Mouse (Mus musculus) stomach, embryonic 15.5 days (tissue): Measurements from ENCODE around the gene Rara. TPM values are rescaled to one million over a fixed set of nuclear protein-coding genes. Genes with fewer than 3 reads are reported as not detected.
A peak's percentile ranks its signal among the peaks of the same experiment; 100 is the strongest.

Experiments
- ATAC-seq: fragments of 200-750 bp; cut with Nextera tagmentation; 2 replicates; pipeline ENCODE4 v1.8.0; 2017; ENCODE audit warnings: low read depth, moderate number of reproducible peaks, moderate TSS enrichment; ENCODE audit not compliant: insufficient read depth, low FRiP score
- H3K27ac ChIP-seq: fragments of 300-500 bp; sonication (generic); 2 replicates; pipeline ENCODE4 v1.5.1; 2015; ENCODE audit warnings: mild to moderate bottlenecking, inconsistent platforms
- H3K27me3 ChIP-seq: fragments of 300-500 bp; sonication (generic); replicated peaks from 2 replicates; pipeline ENCODE4 v1.6.1; 2015; ENCODE audit warnings: inconsistent platforms
- H3K36me3 ChIP-seq: fragments of 300-500 bp; sonication (generic); 2 replicates; pipeline ENCODE4 v1.6.1; 2015; ENCODE audit warnings: inconsistent platforms
- H3K4me1 ChIP-seq: fragments of 300-500 bp; sonication (generic); 2 replicates; pipeline ENCODE4 v1.6.1; 2015; ENCODE audit warnings: inconsistent platforms
- H3K4me2 ChIP-seq: fragments of 300-500 bp; sonication (generic); 2 replicates; pipeline ENCODE4 v1.6.1; 2015; ENCODE audit warnings: mild to moderate bottlenecking, inconsistent platforms
- H3K4me3 ChIP-seq: fragments of 300-500 bp; sonication (generic); replicated peaks from 2 replicates; pipeline ENCODE4 v1.5.1; 2015; ENCODE audit warnings: inconsistent platforms
- H3K9ac ChIP-seq: fragments of 300-500 bp; sonication (generic); 2 replicates; pipeline ENCODE4 v1.6.1; 2015; ENCODE audit warnings: inconsistent platforms
- H3K9me3 ChIP-seq: fragments of 300-500 bp; sonication (generic); 2 replicates; pipeline ENCODE4 v1.6.1; 2016; ENCODE audit warnings: inconsistent platforms
- WGBS: fragments of 180-500 bp; shearing (Covaris S2); methylation state at CpG from one replicate; pipeline ENCODE4 v1.1.7; 2015; 5-methylcytosine and 5-hydroxymethylcytosine counted together
- polyA plus RNA-seq: library from polyadenylated mRNA; unstranded; fragments of >200 nt; fragmentation: Nextera tagmentation; extraction: Ambion mirVana; gene quantifications from 2 replicates; pipeline ENCODE4 v1.2.1, GENCODE M21; 2015

Rara gene
- polyA plus RNA-seq, 1 experiment from 2014 or later, result 34.0 TPM

GRCm38 (mm10) chr11:98947969-98948569, 20.5 kb downstream of the Rara start:
- Histone ChIP-seq H3K4me2 (peak overlapping the region; percentile 11; the same call in 1 of the 2 replicates), H3K27ac (peak overlapping the region; percentile 72), H3K27me3 (no peaks in the 10 kb centered on the region), H3K9me3 (no peaks in the 10 kb centered on the region), H3K4me1 (peaks cover 81% of the 10 kb centered on the region), H3K4me3 (no peak overlapping the region), H3K36me3 (peaks cover 9% of the 10 kb centered on the region), H3K9ac (no peak overlapping the region)
- ATAC-seq, result no peak
- WGBS, result 48% methylated on average over 18 of the region's 18 CpGs

GRCm38 (mm10) chr11:98949242-98949957, 21.8 kb downstream of the Rara start:
- peaks cover 9% of the 10 kb centered on the region for H3K36me3 ChIP-seq
- H3K27me3 ChIP-seq, result no peaks in the 10 kb centered on the region
- H3K9me3 ChIP-seq, result no peaks in the 10 kb centered on the region
- ATAC-seq, result no peak
- H3K9ac ChIP-seq, result no peak overlapping the region
- H3K27ac ChIP-seq, result no peak overlapping the region
- no peak overlapping the region for H3K4me2 ChIP-seq
- 60% methylated on average over 12 of the region's 12 CpGs for WGBS
- H3K4me1 ChIP-seq, result peaks cover 80% of the 10 kb centered on the region
- H3K4me3 ChIP-seq, result no peak overlapping the region

- H3K4me2 ChIP-seq, result no peak overlapping the region
- no peaks in the 10 kb centered on the region for H3K9me3 ChIP-seq
- 81% methylated on average over 7 of the region's 7 CpGs for WGBS
- H3K27me3 ChIP-seq, result no peaks in the 10 kb centered on the region
- no peak for ATAC-seq
- H3K4me1 ChIP-seq, result peaks cover 80% of the 10 kb centered on the region
- 0 out of 2 replicates have a peak overlapping the region, but pooled peaks have one; percentile 86 for H3K27ac ChIP-seq
- H3K4me3 ChIP-seq, result no peak overlapping the region
- H3K9ac ChIP-seq, result no peak overlapping the region
- peaks cover 9% of the 10 kb centered on the region for H3K36me3 ChIP-seq
These were observed 22.4 kb downstream of the Rara start for GRCm38 (mm10) chr11:98949958-98950460.

DNA sequence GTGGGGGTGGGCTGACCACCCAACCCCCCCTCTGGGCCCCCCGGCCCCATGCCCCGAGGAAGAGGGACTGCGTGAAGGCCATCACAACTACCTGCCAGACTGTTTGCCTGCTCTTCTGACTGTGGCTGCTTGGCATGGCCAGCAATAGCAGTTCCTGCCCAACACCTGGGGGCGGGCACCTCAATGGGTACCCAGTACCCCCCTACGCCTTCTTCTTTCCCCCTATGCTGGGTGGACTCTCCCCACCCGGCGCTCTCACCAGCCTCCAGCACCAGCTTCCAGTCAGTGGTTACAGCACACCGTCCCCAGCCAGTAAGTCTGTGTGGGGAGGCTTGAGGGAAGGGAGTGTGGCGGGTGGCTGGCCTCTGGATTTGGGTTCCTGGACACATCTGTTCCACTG, 22.9 kb downstream of the Rara start:
- ATAC-seq, result no peak

DNA sequence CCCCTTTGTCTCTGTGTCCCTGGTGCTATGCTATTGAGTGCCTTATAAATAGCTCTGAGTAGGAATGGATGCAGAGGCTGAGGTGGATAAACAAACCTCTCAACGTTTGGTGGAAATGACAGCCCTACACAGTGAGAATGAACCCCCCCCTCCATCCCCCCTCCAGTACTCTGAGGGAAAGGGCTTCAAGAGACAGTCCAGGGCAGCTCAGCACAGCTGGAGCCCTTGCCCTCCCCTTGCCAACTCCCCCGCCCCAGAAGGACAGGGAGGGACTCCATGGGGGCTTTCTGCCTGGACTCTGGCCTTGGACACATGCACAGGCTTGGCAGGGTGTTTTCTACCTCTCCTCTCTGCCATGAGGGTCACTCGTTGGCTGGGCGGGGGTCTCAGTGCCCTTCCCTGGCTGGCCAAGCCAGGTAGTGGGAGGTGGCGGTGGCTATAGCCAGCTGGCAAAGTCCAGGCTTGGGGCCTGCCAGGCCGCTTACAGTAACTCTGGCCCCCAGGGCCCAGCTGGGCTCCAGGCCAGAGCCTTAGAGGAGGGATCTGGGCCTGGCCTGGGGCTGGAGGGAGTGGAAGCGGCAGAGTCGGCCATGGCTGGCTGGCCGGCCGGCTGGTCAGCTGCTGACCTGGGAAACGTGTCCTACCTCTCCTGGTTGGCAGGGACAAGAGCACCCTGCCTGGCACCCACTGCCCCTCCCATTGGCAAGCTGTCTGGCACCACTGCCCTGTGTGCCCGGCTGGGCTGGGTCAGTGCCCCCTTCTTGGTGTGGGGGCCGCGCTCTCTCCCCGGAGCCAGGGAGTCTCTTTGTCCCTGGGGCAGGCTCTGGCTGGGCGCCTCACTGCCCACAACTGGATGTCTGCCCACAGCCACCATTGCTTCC, 23.6 kb downstream of the Rara start:
- H3K9me3 ChIP-seq, result no peaks in the 10 kb centered on the region
- H3K4me3 ChIP-seq, result no peak overlapping the region
- ATAC-seq, result peak; percentile 27; the same call in 1 of the 2 replicates
- H3K27me3 ChIP-seq, result no peaks in the 10 kb centered on the region
- no peak overlapping the region for H3K9ac ChIP-seq
- peaks cover 10% of the 10 kb centered on the region for H3K36me3 ChIP-seq
- H3K4me1 ChIP-seq, result peaks cover 81% of the 10 kb centered on the region
- peak overlapping the region; percentile 39 for H3K4me2 ChIP-seq
- 51% methylated on average over 16 of the region's 16 CpGs for WGBS
- peak overlapping the region; percentile 86 for H3K27ac ChIP-seq

More for the DNA sequence above, 22.9 kb downstream of the Rara start:
- Histone ChIP-seq H3K36me3 (peaks cover 9% of the 10 kb centered on the region), H3K4me2 (no peak overlapping the region), H3K9ac (no peak overlapping the region), H3K27ac (peak overlapping the region; percentile 86; the same call in 1 of the 2 replicates), H3K4me1 (peaks cover 80% of the 10 kb centered on the region), H3K27me3 (no peaks in the 10 kb centered on the region), H3K4me3 (no peak overlapping the region), H3K9me3 (no peaks in the 10 kb centered on the region)
- 83% methylated on average over 9 of the region's 9 CpGs for WGBS

- H3K27ac ChIP-seq, result peak overlapping the region; percentile 63
- H3K36me3 ChIP-seq, result peaks cover 13% of the 10 kb centered on the region
- H3K4me2 ChIP-seq, result no peak overlapping the region
- no peaks in the 10 kb centered on the region for H3K27me3 ChIP-seq
- H3K9ac ChIP-seq, result no peak overlapping the region
- H3K4me3 ChIP-seq, result no peak overlapping the region
- H3K4me1 ChIP-seq, result peaks cover 81% of the 10 kb centered on the region
- 76% methylated on average over 1 of the region's 1 CpGs for WGBS
- ATAC-seq, result no peak
- H3K9me3 ChIP-seq, result no peaks in the 10 kb centered on the region
These were observed 24.5 kb downstream of the Rara start for GRCm38 (mm10) chr11:98952111-98952510.

GRCm38 (mm10) chr11:98952736-98953135, 25.1 kb downstream of the Rara start:
- H3K27ac ChIP-seq, result peak overlapping the region; percentile 63
- WGBS, result 45% methylated on average over 2 of the region's 2 CpGs
- H3K9me3 ChIP-seq, result no peaks in the 10 kb centered on the region
- no peaks in the 10 kb centered on the region for H3K27me3 ChIP-seq
- H3K4me1 ChIP-seq, result peaks cover 74% of the 10 kb centered on the region
- H3K9ac ChIP-seq, result no peak overlapping the region
- H3K4me3 ChIP-seq, result no peak overlapping the region
- no peak overlapping the region for H3K4me2 ChIP-seq
- ATAC-seq, result no peak
- peaks cover 13% of the 10 kb centered on the region for H3K36me3 ChIP-seq

DNA sequence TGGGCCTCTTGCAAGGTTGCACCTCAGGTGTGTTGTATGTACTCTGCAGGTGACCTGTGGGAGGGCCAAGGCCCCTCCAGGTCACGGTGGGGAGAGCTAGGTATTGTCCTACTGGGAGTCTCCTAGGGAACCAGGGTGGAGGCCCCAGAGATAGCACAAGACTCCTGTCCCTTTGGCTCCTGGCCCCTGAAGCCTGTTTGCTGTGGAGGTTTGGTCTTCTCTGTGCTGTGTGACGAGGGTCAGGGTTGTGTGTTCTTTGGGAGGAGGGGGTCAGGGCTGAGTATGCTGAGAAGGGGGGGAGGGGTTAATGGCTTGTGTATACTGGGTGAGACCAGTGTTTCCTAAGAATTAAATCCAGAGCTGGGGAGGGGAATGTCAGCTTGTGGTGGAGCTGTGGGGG, 25.7 kb downstream of the Rara start:
- peak; percentile 71 for ATAC-seq
- no peak overlapping the region for H3K4me3 ChIP-seq

GRCm38 (mm10) chr11:98953835-98954320, 26.3 kb downstream of the Rara start:
- ATAC-seq, result no peak
- H3K27ac ChIP-seq, result peak overlapping the region; percentile 80
- peak overlapping the region; percentile 14; the same call in 1 of the 2 replicates for H3K4me3 ChIP-seq
- no peaks in the 10 kb centered on the region for H3K27me3 ChIP-seq
- 21% methylated on average over 13 of the region's 13 CpGs for WGBS
- peaks cover 68% of the 10 kb centered on the region for H3K4me1 ChIP-seq
- H3K36me3 ChIP-seq, result peaks cover 15% of the 10 kb centered on the region
- H3K9ac ChIP-seq, result no peak overlapping the region
- H3K9me3 ChIP-seq, result no peaks in the 10 kb centered on the region
- H3K4me2 ChIP-seq, result peak overlapping the region; percentile 32

More for the DNA sequence above, 25.7 kb downstream of the Rara start:
- Histone ChIP-seq H3K4me1 (peaks cover 68% of the 10 kb centered on the region), H3K36me3 (peaks cover 15% of the 10 kb centered on the region), H3K4me2 (no peak overlapping the region), H3K9me3 (no peaks in the 10 kb centered on the region), H3K9ac (no peak overlapping the region), H3K27ac (peak overlapping the region; percentile 80), H3K27me3 (no peaks in the 10 kb centered on the region)
- WGBS, result 14% methylated on average over 2 of the region's 2 CpGs

GRCm38 (mm10) chr11:98954373-98954772, 26.8 kb downstream of the Rara start:
- ATAC-seq, result peak; percentile 56; the same call in 1 of the 2 replicates
- peak overlapping the region; percentile 14; the same call in 1 of the 2 replicates for H3K4me3 ChIP-seq
- H3K4me2 ChIP-seq, result peak overlapping the region; percentile 32
- H3K36me3 ChIP-seq, result peaks cover 15% of the 10 kb centered on the region
- H3K9ac ChIP-seq, result no peak overlapping the region
- peak overlapping the region; percentile 80 for H3K27ac ChIP-seq
- H3K27me3 ChIP-seq, result no peaks in the 10 kb centered on the region
- peaks cover 69% of the 10 kb centered on the region for H3K4me1 ChIP-seq
- WGBS, result 7% methylated on average over 10 of the region's 10 CpGs
- no peaks in the 10 kb centered on the region for H3K9me3 ChIP-seq
